Mouse (Mus musculus): Measurements from ENCODE around the gene Gm10803. TPM values are rescaled to one million over a fixed set of nuclear protein-coding genes. Genes with fewer than 3 reads are reported as not detected.
A peak's percentile ranks its signal among the peaks of the same experiment; 100 is the strongest.

The Gm10803 gene
- polyA plus RNA-seq, 1 experiment from 2014 or later: not detected

GRCm38 (mm10) chr2:93537385-93537967, 22.9 kb upstream of the Gm10803 start:
- Histone ChIP-seq H3K9ac (ENCODE audit: low read depth, low read length) (no peak overlapping the region), H3K27me3 (replicated peaks; ENCODE audit: control insufficient read depth, insufficient read depth, low read length) (no peaks in the 10 kb centered on the region), H3K4me2 (ENCODE audit: low read depth, low read length) (no peak overlapping the region), H3K4me1 (ENCODE audit: control insufficient read depth, insufficient read depth, low read length) (peaks cover 4% of the 10 kb centered on the region; the same call in 1 of the 2 replicates), H3K36me3 (ENCODE audit: control insufficient read depth, insufficient read depth, low read length) (no peaks in the 10 kb centered on the region), H3K27ac (ENCODE audit: low read length) (no peak overlapping the region), H3K9me3 (ENCODE audit: control insufficient read depth, low read length) (no peaks in the 10 kb centered on the region), H3K4me3 (ENCODE audit: low read length) (no peak overlapping the region)
- ATAC-seq: no peak; the same call in 1 of the 2 replicates
- WGBS: 50% methylated on average over 3 of the region's 3 CpGs

DNA sequence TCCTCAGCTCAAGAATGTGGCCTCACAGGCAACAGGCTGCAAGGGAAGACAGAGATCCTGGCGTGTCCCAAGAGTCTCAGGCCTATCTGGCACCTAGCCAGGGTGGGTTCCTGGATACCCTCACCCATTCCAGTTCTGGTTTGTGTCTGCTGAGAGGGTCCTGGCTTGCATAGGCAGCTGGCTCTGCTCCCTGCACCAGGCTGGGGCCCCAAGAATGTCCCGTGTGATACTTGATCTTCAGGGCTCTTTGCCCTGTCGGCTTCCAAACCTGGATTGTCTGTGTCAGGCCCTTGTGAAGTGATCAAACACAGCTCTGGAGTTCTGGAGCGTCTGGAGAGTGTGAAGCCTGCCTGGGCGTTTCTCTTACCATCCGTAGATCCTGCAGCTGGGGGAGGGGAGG, 22.2 kb upstream of the Gm10803 start:
- H3K9me3 ChIP-seq (ENCODE audit: control insufficient read depth, low read length): no peaks in the 10 kb centered on the region
- H3K27me3 ChIP-seq (replicated peaks; ENCODE audit: control insufficient read depth, insufficient read depth, low read length): no peaks in the 10 kb centered on the region
- ATAC-seq: peak; percentile 70
- H3K27ac ChIP-seq (ENCODE audit: low read length): no peak overlapping the region
- H3K4me3 ChIP-seq (ENCODE audit: low read length): no peak overlapping the region
- no peak overlapping the region for H3K9ac ChIP-seq (ENCODE audit: low read depth, low read length)
- no peak overlapping the region for H3K4me2 ChIP-seq (ENCODE audit: low read depth, low read length)
- 23% methylated on average over 6 of the region's 6 CpGs for WGBS
- peaks cover 4% of the 10 kb centered on the region; the same call in 1 of the 2 replicates for H3K4me1 ChIP-seq (ENCODE audit: control insufficient read depth, insufficient read depth, low read length)
- no peaks in the 10 kb centered on the region for H3K36me3 ChIP-seq (ENCODE audit: control insufficient read depth, insufficient read depth, low read length)

DNA sequence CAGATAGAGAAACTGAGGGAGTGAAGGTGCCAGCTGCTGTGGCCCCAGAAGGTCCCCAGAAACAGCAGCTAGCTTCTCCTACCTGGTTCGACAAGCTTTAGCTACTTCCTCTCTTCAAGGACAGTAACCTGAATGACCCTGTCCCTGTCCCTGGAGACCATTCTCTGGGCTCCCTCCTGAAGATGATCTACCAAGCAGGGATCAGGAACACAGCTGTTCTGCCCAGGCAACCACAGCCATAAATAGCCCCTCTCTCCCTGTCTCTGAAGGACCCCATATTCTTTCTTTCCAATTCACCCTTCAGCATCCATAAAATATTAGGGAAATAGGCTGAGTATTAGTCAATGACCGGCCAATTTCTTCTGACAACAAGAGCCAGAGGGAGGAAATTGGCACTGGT, 18.6 kb upstream of the Gm10803 start:
- Histone ChIP-seq H3K9ac (ENCODE audit: low read depth, low read length) (no peak overlapping the region), H3K4me2 (ENCODE audit: low read depth, low read length) (no peak overlapping the region), H3K9me3 (ENCODE audit: control insufficient read depth, low read length) (no peaks in the 10 kb centered on the region), H3K36me3 (ENCODE audit: control insufficient read depth, insufficient read depth, low read length) (no peaks in the 10 kb centered on the region), H3K27ac (ENCODE audit: low read length) (no peak overlapping the region), H3K4me1 (ENCODE audit: control insufficient read depth, insufficient read depth, low read length) (peaks cover 4% of the 10 kb centered on the region; the same call in 1 of the 2 replicates), H3K4me3 (ENCODE audit: low read length) (no peak overlapping the region), H3K27me3 (replicated peaks; ENCODE audit: control insufficient read depth, insufficient read depth, low read length) (no peaks in the 10 kb centered on the region)
- ATAC-seq: no peak
- WGBS: 82% methylated on average over 2 of the region's 2 CpGs

DNA sequence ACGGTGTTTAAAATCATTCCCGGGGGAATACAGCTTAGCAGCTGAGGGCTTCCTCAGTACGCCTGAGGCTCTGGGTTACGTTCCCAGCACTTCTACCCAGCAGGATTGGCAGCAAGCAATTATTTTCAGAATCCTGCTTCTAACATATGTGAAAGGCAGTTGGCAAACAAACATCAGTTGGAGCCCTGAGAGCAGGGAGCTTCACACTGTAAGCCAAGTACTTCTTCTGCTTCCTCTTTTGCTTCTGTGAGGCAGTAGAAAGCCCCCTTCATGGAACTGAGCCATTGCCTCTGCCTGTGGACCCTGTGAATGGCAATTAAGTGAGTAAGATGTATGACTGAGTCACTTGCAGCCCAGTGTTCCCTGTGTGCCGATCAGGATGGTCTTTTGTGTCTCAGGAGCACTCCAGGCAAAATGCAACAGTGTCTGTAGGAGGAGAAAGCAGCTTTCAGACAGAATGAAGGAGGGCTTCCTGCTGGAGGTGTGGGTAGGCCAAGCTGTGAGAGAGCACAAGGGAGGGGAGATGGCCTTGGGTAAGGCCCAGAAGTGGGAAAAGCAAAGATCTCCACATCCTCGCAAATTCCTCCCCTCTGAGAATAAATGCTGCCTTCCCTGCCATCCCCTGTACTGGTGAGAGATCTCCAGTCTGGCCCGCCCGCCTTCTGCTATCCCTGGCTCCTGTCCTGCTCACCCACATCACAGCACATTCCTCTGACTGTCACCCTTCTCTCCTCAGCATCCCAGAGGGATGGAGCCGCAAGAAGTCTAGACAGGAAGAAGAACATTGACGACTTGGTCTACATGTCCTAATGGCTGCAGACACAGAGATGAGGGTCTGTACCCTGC, 7.5 kb upstream of the Gm10803 start:
- no peaks in the 10 kb centered on the region for H3K9me3 ChIP-seq (ENCODE audit: control insufficient read depth, low read length)
- H3K27me3 ChIP-seq (replicated peaks; ENCODE audit: control insufficient read depth, insufficient read depth, low read length): no peaks in the 10 kb centered on the region
- no peak overlapping the region for H3K4me3 ChIP-seq (ENCODE audit: low read length)
- H3K4me2 ChIP-seq (ENCODE audit: low read depth, low read length): no peak overlapping the region
- no peak overlapping the region for H3K9ac ChIP-seq (ENCODE audit: low read depth, low read length)
- no peak for ATAC-seq
- no peaks in the 10 kb centered on the region for H3K36me3 ChIP-seq (ENCODE audit: control insufficient read depth, insufficient read depth, low read length)
- no peak overlapping the region for H3K27ac ChIP-seq (ENCODE audit: low read length)
- WGBS: 65% methylated on average over 10 of the region's 10 CpGs
- H3K4me1 ChIP-seq (ENCODE audit: control insufficient read depth, insufficient read depth, low read length): no peaks in the 10 kb centered on the region

DNA sequence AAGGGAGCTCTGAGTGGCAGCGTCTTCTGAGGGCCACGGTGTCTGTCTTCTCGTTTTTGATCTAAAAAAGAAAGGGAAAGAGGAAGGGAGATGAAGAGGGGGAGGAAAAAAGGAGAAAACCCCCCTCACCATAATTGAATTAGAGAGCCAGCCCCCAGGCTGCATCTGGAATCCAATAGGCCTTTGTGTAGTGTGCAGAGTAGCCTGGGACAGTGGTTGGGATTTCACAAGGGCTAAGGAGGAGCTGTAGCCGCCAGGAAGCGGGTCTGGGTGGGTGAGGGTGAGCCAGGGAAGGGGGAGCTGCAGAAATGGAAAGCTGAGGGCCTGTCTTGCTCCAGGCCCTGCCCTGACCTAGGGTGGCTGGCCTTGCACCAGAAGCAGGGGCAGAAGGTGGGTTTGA, 6.5 kb upstream of the Gm10803 start:
- H3K9ac ChIP-seq (ENCODE audit: low read depth, low read length): no peak overlapping the region
- no peak overlapping the region for H3K4me2 ChIP-seq (ENCODE audit: low read depth, low read length)
- no peaks in the 10 kb centered on the region for H3K4me1 ChIP-seq (ENCODE audit: control insufficient read depth, insufficient read depth, low read length)
- no peak overlapping the region for H3K4me3 ChIP-seq (ENCODE audit: low read length)
- H3K27me3 ChIP-seq (replicated peaks; ENCODE audit: control insufficient read depth, insufficient read depth, low read length): no peaks in the 10 kb centered on the region
- ATAC-seq: no peak
- no peak overlapping the region for H3K27ac ChIP-seq (ENCODE audit: low read length)
- 65% methylated on average over 5 of the region's 5 CpGs for WGBS
- no peaks in the 10 kb centered on the region for H3K36me3 ChIP-seq (ENCODE audit: control insufficient read depth, insufficient read depth, low read length)
- H3K9me3 ChIP-seq (ENCODE audit: control insufficient read depth, low read length): no peaks in the 10 kb centered on the region

GRCm38 (mm10) chr2:93565647-93566046, 5.3 kb downstream of the Gm10803 start:
- no peak overlapping the region for H3K9ac ChIP-seq (ENCODE audit: low read depth, low read length)
- no peak overlapping the region for H3K4me3 ChIP-seq (ENCODE audit: low read length)
- ATAC-seq: 0 out of 2 replicates have a peak, but pooled peaks have one; percentile 50
- H3K4me1 ChIP-seq (ENCODE audit: control insufficient read depth, insufficient read depth, low read length): 0 out of 2 replicates have a peak, but pooled peaks cover 3% of the 10 kb centered on the region
- H3K4me2 ChIP-seq (ENCODE audit: low read depth, low read length): no peak overlapping the region
- no peaks in the 10 kb centered on the region for H3K36me3 ChIP-seq (ENCODE audit: control insufficient read depth, insufficient read depth, low read length)
- WGBS: 32% methylated on average over 6 of the region's 6 CpGs
- H3K27ac ChIP-seq (ENCODE audit: low read length): no peak overlapping the region
- H3K27me3 ChIP-seq (replicated peaks; ENCODE audit: control insufficient read depth, insufficient read depth, low read length): no peaks in the 10 kb centered on the region
- no peaks in the 10 kb centered on the region for H3K9me3 ChIP-seq (ENCODE audit: control insufficient read depth, low read length)

GRCm38 (mm10) chr2:93567675-93568074, 7.3 kb downstream of the Gm10803 start:
- no peaks in the 10 kb centered on the region for H3K36me3 ChIP-seq (ENCODE audit: control insufficient read depth, insufficient read depth, low read length)
- no peak for ATAC-seq
- no peak overlapping the region for H3K4me2 ChIP-seq (ENCODE audit: low read depth, low read length)
- no peaks in the 10 kb centered on the region for H3K27me3 ChIP-seq (replicated peaks; ENCODE audit: control insufficient read depth, insufficient read depth, low read length)
- H3K4me1 ChIP-seq (ENCODE audit: control insufficient read depth, insufficient read depth, low read length): 0 out of 2 replicates have a peak, but pooled peaks cover 3% of the 10 kb centered on the region
- no peak overlapping the region for H3K4me3 ChIP-seq (ENCODE audit: low read length)
- no peak overlapping the region for H3K27ac ChIP-seq (ENCODE audit: low read length)
- H3K9ac ChIP-seq (ENCODE audit: low read depth, low read length): no peak overlapping the region
- no peaks in the 10 kb centered on the region for H3K9me3 ChIP-seq (ENCODE audit: control insufficient read depth, low read length)
- WGBS: 45% methylated on average over 7 of the region's 7 CpGs

DNA sequence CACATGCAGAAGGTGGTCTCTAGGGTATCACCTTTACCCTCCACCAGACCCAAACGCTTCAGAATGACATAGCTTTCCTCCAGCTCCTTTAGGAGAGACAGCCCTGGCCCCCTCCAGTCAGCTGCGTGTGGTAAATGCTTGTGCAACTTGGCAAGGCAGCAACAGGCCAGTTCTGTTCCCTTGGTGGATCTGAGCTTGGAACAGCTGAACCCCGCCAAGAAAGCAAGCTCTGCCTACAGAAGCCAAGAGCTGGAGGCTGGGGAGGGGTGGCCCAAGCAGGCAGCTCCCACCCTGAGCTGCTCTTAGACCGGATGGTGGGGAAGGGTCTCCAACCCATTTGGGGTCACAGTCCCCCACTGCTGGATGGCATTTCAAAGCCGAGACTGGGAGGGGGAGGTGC, 12.2 kb downstream of the Gm10803 start:
- H3K4me2 ChIP-seq (ENCODE audit: low read depth, low read length): no peak overlapping the region
- H3K9me3 ChIP-seq (ENCODE audit: control insufficient read depth, low read length): no peaks in the 10 kb centered on the region
- no peak overlapping the region for H3K27ac ChIP-seq (ENCODE audit: low read length)
- H3K4me3 ChIP-seq (ENCODE audit: low read length): no peak overlapping the region
- no peaks in the 10 kb centered on the region for H3K36me3 ChIP-seq (ENCODE audit: control insufficient read depth, insufficient read depth, low read length)
- ATAC-seq: no peak
- no peak overlapping the region for H3K9ac ChIP-seq (ENCODE audit: low read depth, low read length)
- no peaks in the 10 kb centered on the region for H3K27me3 ChIP-seq (replicated peaks; ENCODE audit: control insufficient read depth, insufficient read depth, low read length)
- H3K4me1 ChIP-seq (ENCODE audit: control insufficient read depth, insufficient read depth, low read length): no peaks in the 10 kb centered on the region
- 56% methylated on average over 5 of the region's 5 CpGs for WGBS

DNA sequence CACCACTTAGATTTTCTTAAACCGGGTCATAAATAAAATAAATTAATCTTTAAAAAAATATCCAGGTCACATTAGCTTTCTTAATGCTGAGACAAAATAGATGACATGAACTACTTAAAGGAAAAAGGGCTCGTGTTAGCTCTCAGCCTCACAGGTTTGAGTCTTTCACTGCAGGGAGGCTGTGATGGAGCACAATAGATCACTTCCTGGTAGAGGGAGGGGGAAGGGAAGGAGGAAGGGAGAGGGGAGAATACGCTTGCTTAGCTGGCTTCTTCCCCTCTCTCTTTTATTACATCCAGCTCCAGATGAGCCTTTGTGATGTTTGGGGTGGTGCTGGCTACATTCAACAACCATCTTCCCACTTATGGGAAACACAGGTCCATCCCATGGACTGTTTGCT, 20.9 kb downstream of the Gm10803 start:
- no peak overlapping the region for H3K27ac ChIP-seq (ENCODE audit: low read length)
- no peaks in the 10 kb centered on the region for H3K9me3 ChIP-seq (ENCODE audit: control insufficient read depth, low read length)
- no peak for ATAC-seq
- no peaks in the 10 kb centered on the region for H3K36me3 ChIP-seq (ENCODE audit: control insufficient read depth, insufficient read depth, low read length)
- H3K4me2 ChIP-seq (ENCODE audit: low read depth, low read length): no peak overlapping the region
- no peak overlapping the region for H3K9ac ChIP-seq (ENCODE audit: low read depth, low read length)
- no peaks in the 10 kb centered on the region for H3K27me3 ChIP-seq (replicated peaks; ENCODE audit: control insufficient read depth, insufficient read depth, low read length)
- H3K4me3 ChIP-seq (ENCODE audit: low read length): no peak overlapping the region
- WGBS: 39% methylated on average over 3 of the region's 3 CpGs
- no peaks in the 10 kb centered on the region for H3K4me1 ChIP-seq (ENCODE audit: control insufficient read depth, insufficient read depth, low read length)
